Mouse (Mus musculus) splenic B cell, adult 2 months (primary cell): ENCODE data around the gene Zbtb9.

Experiments
- DNase-seq: peaks from one replicate; pipeline ENCODE4 v3.0.0-alpha.2; 2011; ENCODE audit warnings: low read depth, low spot score
- H3K27me3 ChIP-seq: 2 replicates; pipeline ENCODE4 v1.6.1; 2012; ENCODE audit warnings: mild to moderate bottlenecking, low read length, moderate library complexity, mixed read lengths; ENCODE audit not compliant: control insufficient read depth, poor library complexity, insufficient read depth, severe bottlenecking
- H3K36me3 ChIP-seq: 2 replicates; pipeline ENCODE4 v1.6.1; 2012; ENCODE audit warnings: mild to moderate bottlenecking, low read length, moderate library complexity, mixed read lengths; ENCODE audit not compliant: control insufficient read depth, poor library complexity, insufficient read depth, severe bottlenecking

The Zbtb9 gene

DNA sequence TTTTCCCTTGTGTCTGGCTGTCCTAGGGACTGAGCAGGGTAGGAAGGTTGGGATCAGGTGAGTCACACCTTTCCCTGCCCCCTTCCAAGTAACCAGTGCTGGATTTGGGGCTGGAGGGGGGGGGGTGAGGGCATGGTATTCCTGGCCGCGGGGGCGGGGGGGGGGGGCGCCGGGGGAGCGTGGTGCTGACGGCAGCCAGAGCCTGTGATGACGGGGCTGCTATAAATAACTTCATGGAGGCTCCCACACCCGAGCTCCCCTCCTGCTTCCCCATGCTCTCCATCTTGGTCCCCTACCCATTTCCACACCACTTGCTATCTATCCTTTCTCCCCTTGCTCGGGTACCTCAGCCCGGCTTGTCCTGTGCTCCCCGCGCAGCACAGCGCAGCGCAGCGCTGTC is 19.2 kb upstream of the Zbtb9 start:
- Histone ChIP-seq H3K36me3 (no peaks in the 10 kb centered on the region), H3K27me3 (peaks cover 2% of the 10 kb centered on the region; the same call in 1 of the 2 replicates)
- DNase-seq, result no peak

DNA sequence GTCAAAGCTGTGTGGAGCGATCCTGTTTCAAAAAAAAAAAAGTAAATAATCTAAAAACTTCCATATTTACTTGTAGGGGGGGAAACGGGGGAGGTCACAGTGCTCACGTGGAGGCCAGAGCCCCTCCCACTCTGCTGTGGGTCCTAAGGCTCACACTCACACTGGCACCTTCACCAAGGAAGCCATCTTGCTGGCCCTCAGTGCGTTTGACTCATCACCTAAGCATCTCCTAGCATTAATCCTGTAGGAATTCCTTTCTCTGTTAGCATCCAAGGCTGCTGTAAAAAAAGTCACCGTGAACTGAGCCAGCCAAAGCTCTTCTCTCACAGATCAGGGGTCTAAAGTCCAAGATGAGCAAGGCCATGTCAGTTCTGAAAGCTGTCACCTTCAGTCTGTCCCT is 16.7 kb upstream of the Zbtb9 start:
- Histone ChIP-seq H3K27me3 (no peaks in the 10 kb centered on the region; the same call in 1 of the 2 replicates), H3K36me3 (no peaks in the 10 kb centered on the region)
- DNase-seq, result no peak

DNA sequence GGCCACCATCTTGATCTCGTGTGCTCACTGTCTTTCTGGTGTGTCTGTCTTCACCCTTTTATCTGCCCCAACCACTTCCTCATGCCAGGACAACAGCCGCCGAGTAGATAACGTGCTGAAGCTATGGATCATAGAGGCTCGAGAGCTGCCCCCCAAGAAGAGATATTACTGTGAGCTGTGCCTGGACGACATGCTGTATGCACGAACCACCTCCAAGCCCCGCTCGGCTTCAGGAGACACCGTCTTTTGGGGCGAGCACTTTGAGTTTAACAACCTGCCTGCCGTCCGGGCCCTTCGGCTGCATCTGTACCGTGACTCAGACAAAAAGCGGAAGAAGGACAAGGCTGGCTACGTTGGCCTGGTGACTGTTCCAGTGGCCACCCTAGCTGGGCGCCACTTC is 16.1 kb upstream of the Zbtb9 start:
- no peaks in the 10 kb centered on the region; the same call in 1 of the 2 replicates for H3K27me3 ChIP-seq
- no peak for DNase-seq
- H3K36me3 ChIP-seq, result no peaks in the 10 kb centered on the region

DNA sequence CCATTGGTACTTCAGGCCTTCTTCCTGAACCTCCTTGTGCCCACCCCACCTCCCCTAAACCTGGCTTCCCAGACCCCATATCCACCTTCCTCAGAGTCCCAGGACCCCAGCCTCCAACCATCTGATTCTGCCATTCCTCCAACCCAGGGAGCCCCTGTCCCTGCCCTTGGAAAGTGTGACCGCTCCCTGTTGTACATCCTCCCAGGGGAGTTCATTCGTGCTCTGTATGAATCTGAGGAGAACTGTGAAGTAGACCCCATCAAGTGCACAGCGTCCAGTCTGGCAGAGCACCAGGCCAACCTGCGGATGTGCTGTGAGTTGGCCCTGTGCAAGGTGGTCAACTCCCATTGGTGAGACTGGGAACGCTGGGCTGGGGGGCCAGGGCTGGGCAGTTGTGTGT is 15.1 kb upstream of the Zbtb9 start:
- Histone ChIP-seq H3K27me3 (no peaks in the 10 kb centered on the region), H3K36me3 (no peaks in the 10 kb centered on the region)
- DNase-seq, result no peak

DNA sequence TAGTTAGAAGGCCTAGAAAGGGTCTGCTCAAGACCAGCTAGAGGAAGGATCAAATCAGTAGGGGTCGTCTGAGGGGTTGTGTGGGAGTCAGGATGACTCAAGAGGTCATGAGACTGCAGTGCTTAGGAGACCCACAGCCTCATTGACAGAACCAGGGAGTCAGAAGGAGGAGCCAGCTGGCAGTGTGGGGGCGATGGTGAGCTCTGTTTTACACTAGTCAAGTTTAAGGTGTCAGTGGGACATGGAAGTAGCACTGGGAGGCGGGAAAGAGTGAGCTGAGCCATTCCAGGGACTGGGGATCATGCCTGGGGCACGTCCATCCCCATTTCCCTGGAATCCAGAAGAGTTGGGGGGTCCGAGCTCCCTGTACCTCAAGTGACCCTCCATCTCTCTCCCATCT is 14.1 kb upstream of the Zbtb9 start:
- H3K36me3 ChIP-seq, result no peaks in the 10 kb centered on the region
- DNase-seq, result no peak
- H3K27me3 ChIP-seq, result no peaks in the 10 kb centered on the region

DNA sequence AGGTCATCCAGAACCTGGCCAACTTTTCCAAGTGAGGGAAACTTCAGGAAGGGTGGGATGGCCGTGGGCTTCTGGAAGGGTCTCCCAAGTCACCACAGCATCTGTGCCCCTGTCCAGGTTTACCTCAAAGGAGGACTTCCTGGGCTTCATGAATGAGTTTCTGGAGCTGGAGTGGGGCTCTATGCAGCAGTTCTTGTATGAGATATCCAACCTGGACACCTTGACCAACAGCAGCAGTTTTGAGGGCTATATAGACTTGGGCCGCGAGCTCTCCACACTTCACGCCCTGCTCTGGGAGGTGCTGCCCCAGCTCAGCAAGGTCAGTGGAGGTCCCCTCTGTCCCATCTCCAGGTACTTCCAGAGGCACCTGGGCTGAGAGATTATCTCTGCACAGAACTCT is 13.2 kb upstream of the Zbtb9 start:
- Histone ChIP-seq H3K36me3 (no peaks in the 10 kb centered on the region), H3K27me3 (no peaks in the 10 kb centered on the region)
- DNase-seq, result no peak

DNA sequence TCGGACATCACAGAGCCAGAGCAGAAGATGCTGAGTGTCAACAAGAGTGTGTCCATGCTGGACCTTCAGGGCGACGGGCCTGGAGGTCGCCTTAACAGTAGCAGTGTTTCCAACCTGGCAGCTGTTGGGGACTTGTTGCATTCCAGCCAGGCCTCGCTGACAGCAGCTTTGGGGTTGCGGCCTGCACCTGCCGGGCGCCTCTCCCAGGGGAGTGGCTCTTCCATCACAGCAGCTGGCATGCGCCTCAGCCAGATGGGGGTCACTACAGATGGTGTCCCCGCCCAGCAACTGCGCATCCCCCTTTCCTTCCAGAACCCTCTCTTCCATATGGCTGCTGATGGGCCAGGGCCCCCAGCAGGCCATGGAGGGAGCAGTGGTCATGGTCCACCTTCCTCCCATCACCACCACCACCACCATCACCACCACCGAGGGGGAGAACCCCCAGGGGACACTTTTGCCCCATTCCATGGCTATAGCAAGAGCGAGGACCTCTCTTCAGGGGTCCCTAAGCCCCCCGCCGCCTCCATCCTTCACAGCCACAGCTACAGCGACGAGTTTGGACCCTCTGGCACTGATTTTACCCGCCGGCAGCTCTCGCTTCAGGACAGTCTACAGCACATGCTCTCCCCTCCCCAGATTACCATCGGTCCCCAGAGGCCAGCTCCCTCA is 11.3 kb upstream of the Zbtb9 start:
- no peaks in the 10 kb centered on the region for H3K27me3 ChIP-seq
- DNase-seq, result no peak
- H3K36me3 ChIP-seq, result no peaks in the 10 kb centered on the region

DNA sequence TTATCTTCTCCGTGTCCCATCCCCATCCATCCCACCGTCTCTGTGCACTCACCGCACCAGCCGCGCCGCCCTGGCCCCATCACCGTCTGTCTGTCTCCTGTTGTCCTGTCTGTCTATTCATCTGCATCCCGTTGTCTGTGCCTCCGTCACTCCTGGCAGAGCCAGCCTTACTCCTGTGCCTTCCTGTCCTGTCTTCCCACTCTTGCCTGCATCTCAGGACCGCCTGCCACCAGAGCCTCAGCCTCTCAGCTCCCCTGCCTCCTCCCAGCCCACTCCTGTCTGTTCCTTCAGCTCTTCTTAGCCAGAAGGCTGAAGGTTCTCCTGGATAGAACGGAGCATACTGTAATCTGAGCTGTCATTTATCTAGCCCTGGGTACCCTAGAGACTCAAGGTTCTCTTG is 6.0 kb upstream of the Zbtb9 start:
- Histone ChIP-seq H3K27me3 (no peaks in the 10 kb centered on the region), H3K36me3 (no peaks in the 10 kb centered on the region)
- DNase-seq, result no peak

DNA sequence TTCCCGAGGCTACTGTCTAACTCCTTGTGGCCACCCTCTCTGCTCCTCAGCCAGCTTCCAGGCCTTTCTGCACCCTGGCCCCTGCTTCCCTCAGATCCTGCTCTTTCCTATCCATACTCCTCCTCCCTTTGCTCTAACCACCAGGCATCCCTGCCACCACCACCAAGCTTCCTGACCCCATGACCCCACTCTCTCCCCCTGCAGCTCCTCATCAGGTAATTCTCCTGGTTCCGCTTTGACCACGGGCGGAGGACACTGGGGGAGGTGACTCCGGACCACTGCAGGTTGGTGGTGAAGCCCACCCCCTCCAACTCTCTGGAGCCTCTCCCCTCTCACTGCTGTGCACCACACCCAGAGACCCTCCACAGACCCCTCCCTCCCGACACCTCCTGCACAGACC is 5.5 kb upstream of the Zbtb9 start:
- Histone ChIP-seq H3K27me3 (no peaks in the 10 kb centered on the region), H3K36me3 (no peaks in the 10 kb centered on the region)
- DNase-seq, result no peak

DNA sequence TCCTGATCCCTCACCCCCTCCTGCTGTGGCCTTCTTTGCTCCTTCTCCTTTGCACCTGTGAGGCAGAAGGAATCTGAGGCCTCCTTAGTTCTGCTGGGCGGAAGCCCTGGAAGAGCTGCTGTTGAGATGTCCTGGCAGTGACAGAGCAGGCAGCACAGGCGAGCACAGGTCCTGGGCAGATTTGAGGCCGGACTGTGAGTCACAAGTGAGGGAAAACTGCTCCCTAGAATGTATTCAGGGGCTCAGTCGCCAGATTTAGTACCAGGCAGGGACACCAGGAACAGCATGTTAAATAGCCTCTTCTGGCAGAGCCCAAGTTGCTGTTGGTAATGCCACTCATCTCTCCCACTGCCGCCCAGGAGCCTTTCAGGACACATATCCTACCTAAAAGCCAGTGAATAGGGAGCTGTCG is 4.8 kb upstream of the Zbtb9 start:
- no peak for DNase-seq
- Histone ChIP-seq H3K36me3 (no peaks in the 10 kb centered on the region), H3K27me3 (no peaks in the 10 kb centered on the region)

DNA sequence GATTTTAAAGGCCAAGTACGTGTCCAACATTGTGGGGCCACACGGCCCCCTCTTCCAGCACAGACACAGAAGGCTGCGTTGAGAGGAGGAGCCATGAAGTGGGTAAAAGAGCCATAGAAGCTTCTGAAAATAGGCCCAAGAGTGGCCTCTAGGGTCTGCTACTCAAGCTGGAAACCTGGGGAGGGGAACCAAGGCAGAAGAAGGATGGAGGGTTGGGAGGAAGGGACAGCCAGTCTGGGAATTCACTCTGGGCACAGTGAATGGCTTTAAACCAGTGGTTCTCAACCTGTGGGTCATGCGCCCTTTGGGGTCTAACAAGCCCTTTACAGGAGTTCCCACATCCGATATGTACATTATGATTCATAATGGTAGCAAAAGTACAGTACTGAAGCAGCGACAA is 3.7 kb upstream of the Zbtb9 start:
- H3K27me3 ChIP-seq, result no peaks in the 10 kb centered on the region
- no peaks in the 10 kb centered on the region for H3K36me3 ChIP-seq
- DNase-seq, result no peak

DNA sequence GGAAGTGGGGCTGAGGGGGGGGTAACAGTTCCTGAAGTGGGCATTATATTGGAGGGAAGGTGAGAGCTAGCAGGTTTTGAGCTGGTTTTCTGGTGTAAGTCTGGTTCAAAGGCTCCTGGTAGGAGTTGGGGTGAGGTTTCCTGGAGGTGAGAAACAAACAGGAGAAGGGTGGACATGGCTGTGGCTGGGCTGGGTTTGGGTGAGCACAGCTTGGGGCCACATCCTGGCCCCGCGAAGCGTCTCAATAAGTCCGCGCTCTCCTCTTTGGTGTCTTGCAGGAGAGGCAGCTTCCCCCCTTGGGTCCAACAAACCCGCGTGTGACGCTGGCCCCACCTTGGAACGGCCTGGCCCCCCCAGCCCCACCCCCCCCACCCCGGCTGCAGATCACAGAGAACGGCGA is 2.7 kb upstream of the Zbtb9 start:
- H3K36me3 ChIP-seq, result 0 out of 2 replicates have a peak, but pooled peaks cover 4% of the 10 kb centered on the region
- DNase-seq, result no peak
- no peaks in the 10 kb centered on the region for H3K27me3 ChIP-seq

DNA sequence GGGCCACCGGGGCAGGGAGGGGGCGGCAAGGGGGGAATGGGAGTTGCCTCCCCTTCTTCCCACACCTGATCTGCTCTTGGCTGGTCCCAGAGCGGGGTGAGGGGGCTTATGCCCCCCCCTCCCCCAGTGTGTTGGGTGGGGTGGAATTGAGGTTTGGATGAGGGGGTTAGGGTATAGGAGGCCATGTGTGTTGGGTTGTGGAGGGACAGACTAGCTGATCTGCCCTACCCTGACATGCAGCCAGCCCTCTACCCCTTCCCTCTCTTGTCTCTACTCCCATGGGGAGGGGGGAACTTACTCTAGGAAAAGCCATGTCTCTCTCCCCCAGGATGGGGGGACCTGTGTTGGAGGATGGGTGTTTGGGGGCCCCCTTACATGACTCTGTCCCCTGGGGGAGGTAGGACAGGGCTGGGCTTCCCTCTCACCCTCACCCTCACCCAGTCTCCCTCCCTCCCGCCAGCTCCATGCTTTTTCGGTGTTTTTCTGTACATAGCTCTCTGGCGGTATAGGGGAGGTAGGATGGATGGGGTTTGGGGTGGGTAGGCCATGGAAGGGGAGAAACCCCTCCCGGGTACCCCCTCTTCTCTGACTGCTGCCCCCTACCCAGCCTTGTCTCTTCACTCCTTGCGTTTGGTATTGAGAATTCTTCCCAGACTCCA is 1.6 kb upstream of the Zbtb9 start:
- no peaks in the 10 kb centered on the region for H3K27me3 ChIP-seq
- DNase-seq, result no peak
- H3K36me3 ChIP-seq, result 0 out of 2 replicates have a peak, but pooled peaks cover 4% of the 10 kb centered on the region

DNA sequence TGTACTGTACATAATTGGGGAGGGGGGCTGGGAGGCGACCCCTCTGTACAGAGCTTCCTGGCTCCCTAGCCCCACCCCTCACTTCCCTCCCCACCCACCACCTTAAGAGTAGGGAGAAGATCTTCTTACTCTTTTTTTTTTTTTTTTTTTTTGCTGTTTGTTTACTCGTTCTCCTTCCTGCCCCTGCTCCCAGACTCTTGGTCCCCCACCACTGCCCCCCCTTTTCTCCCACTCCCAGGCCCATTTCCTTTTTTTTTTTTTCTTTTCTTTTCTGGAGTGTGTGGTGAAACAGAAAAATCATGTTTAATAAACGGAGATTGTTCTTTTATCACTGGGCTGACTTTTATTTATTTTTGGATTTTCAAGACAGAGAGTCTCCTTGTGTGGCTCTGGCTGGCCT is 860 bp upstream of the Zbtb9 start:
- no peaks in the 10 kb centered on the region for H3K27me3 ChIP-seq
- DNase-seq, result no peak
- H3K36me3 ChIP-seq, result peaks cover 6% of the 10 kb centered on the region

DNA sequence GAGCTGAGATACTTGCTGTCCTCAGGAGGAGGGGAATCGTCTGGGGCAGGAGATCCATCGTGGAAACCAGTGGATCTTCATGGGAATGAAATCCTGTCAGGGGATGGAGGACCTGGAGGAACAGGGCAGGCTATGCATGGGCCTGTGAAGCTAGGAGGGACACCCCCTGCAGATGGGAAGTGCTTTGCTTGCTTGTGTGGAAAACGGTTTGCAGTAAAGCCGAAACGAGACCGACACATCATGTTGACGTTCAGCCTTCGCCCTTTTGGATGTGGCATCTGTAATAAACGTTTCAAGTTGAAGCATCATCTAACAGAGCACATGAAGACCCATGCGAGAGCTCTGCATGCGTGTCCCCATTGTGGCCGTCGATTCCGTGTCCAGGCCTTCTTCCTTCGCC is 1.6 kb downstream of the Zbtb9 start:
- H3K27me3 ChIP-seq, result no peaks in the 10 kb centered on the region
- no peak for DNase-seq
- H3K36me3 ChIP-seq, result peaks cover 6% of the 10 kb centered on the region

DNA sequence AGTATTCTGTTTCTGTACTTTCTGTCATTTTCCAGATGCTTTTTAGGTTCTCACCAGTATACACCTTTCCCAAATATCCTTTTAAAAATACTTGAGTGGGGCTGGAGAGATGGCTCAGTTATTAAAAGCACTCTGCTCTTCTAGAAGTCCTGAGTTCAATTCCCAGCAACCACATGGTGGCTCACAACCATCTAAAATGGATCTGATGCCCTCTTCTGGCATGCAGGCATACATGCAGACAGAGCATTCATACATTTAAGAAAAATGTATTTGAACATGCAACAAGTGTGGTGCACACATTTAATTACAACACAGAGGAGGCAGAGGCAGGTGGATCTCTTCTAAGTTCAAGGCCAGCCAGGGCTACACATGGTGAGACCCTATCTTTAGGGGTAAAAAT is 2.4 kb downstream of the Zbtb9 start:
- peak; percentile 43 for DNase-seq
- H3K27me3 ChIP-seq, result no peaks in the 10 kb centered on the region
- H3K36me3 ChIP-seq, result peaks cover 6% of the 10 kb centered on the region
